Mouse (Mus musculus) left cerebral cortex, adult 2 months (tissue): Measurements from ENCODE around the gene Tifa. TPM values are rescaled to one million over a fixed set of nuclear protein-coding genes. Genes with fewer than 3 reads are reported as not detected.
"Not testable (repeated sequence)": the region's sequence is repeated elsewhere in the genome, so short reads cannot be mapped to it uniquely, and the experiment has no call there.

Experiments used
- DNase-seq, 2 experiments: peaks; one replicate each; pipeline ENCODE4 v3.0.0; 2021 to 2022; ENCODE audit warnings: low spot score in 2 of 2, mixed read lengths in 1 of 2; ENCODE audit errors: extremely low spot score in 1 of 2
- H3K27ac ChIP-seq: fragments of 200-600 bp; 2 replicates; pipeline ENCODE4 v1.8.1; 2022
- H3K4me3 ChIP-seq: fragments of 200-600 bp; 2 replicates; pipeline ENCODE4 v1.8.1; 2022
- CTCF ChIP-seq: fragments of 200-600 bp; IDR thresholded peaks from 2 replicates; pipeline ENCODE4 v1.8.1; 2022; ENCODE audit warnings: antibody characterized with exemption, mild to moderate bottlenecking, moderate library complexity
- intact Hi-C: fragments of 180-260 bp; cut with DNase I; formaldehyde crosslinking; loops from one replicate; pipeline ENCODE4 v1.15.1; 2025
- total RNA-seq, 2 experiments: library from RNA; stranded (reverse); gene quantifications; 2 replicates each; pipeline ENCODE4 v1.2.3; 2021

The Tifa gene
- total RNA-seq, 2 experiments from 2014 or later: 5.8 to 6.4 TPM

GRCm38 (mm10) chr3:127759212-127759611, 30.4 kb upstream of the Tifa start:
- DNase-seq: peak; percentile 28 to 61
- no peak overlapping the region for H3K4me3 ChIP-seq
- TF ChIP-seq CTCF: peak; percentile 62
- intact Hi-C loops: loop anchor here (1.0 to 2.0 kb wide), 2 partner anchors 124 to 134 kb away; no protein-coding TSS in a partner anchor
- no peak overlapping the region for H3K27ac ChIP-seq

- intact Hi-C loops: loop anchor here (2.0 to 5.0 kb wide), 2 partner anchors 185 to 190 kb away; no protein-coding TSS in a partner anchor
- Histone ChIP-seq H3K4me3 (no peak overlapping the region), H3K27ac (no peak overlapping the region)
- TF ChIP-seq CTCF: no peak
- DNase-seq: no peak
These were observed 27.2 kb upstream of the Tifa start for GRCm38 (mm10) chr3:127762403-127762802.

GRCm38 (mm10) chr3:127763076-127763612, 26.5 kb upstream of the Tifa start:
- no peak overlapping the region for H3K4me3 ChIP-seq
- TF ChIP-seq CTCF: peak; percentile 78
- no peak overlapping the region for H3K27ac ChIP-seq
- intact Hi-C loops: loop anchor here (2.0 to 5.0 kb wide), 2 partner anchors 184 to 190 kb away; no protein-coding TSS in a partner anchor
- peak; percentile 61 to 75 for DNase-seq

- intact Hi-C loops: loop anchor here (5.0 kb wide), 1 partner anchor 183 kb away; no protein-coding TSS in a partner anchor
- no peak overlapping the region for H3K27ac ChIP-seq
These were observed 25.1 kb upstream of the Tifa start for GRCm38 (mm10) chr3:127764541-127764940.

GRCm38 (mm10) chr3:127765971-127766370, 23.6 kb upstream of the Tifa start:
- intact Hi-C loops: no loop called here
- TF ChIP-seq CTCF: no peak
- Histone ChIP-seq H3K4me3 (no peak overlapping the region), H3K27ac (no peak overlapping the region)
- no peak for DNase-seq

More at GRCm38 (mm10) chr3:127764541-127764940, 25.1 kb upstream of the Tifa start:
- TF ChIP-seq CTCF: no peak; the same call in none of the 2 replicates
- H3K4me3 ChIP-seq: no peak overlapping the region
- no peak for DNase-seq

GRCm38 (mm10) chr3:127769146-127769545, 20.5 kb upstream of the Tifa start:
- DNase-seq: no peak
- intact Hi-C loops: no loop called here
- H3K4me3 ChIP-seq: no peak overlapping the region
- TF ChIP-seq CTCF: no peak
- no peak overlapping the region for H3K27ac ChIP-seq

- peak within 1 kb of the TSS; percentile 34 for H3K27ac ChIP-seq
- TF ChIP-seq CTCF: peak; percentile 56
- intact Hi-C loops: no loop called here
These were observed 9.5 kb upstream of the Tifa start, which contains the start of gene Alpk1 for GRCm38 (mm10) chr3:127780021-127780644. Alpk1 (minus strand) TSS chr3:127780527.

GRCm38 (mm10) chr3:127780921-127781320, 8.7 kb upstream of the Tifa start:
- DNase-seq: no peak
- no peak for TF ChIP-seq CTCF
- no peak overlapping the region for H3K27ac ChIP-seq
- intact Hi-C loops: no loop called here
- no peak overlapping the region for H3K4me3 ChIP-seq

More at GRCm38 (mm10) chr3:127780021-127780644, 9.5 kb upstream of the Tifa start, which contains the start of gene Alpk1:
- peak; percentile 23 to 42 for DNase-seq
- H3K4me3 ChIP-seq: peak within 1 kb of the TSS; percentile 44

- no peak for DNase-seq
- H3K27ac ChIP-seq: no peak overlapping the region
- TF ChIP-seq CTCF: no peak
- no peak overlapping the region for H3K4me3 ChIP-seq
- intact Hi-C loops: no loop called here
These were observed 6.7 kb upstream of the Tifa start for GRCm38 (mm10) chr3:127782921-127783320.

GRCm38 (mm10) chr3:127783680-127784079, 5.9 kb upstream of the Tifa start:
- DNase-seq, intact Hi-C loops, H3K4me3 ChIP-seq, H3K27ac ChIP-seq: not testable (repeated sequence)

GRCm38 (mm10) chr3:127787032-127787431, 2.6 kb upstream of the Tifa start:
- no peak for DNase-seq
- intact Hi-C loops: no loop called here
- no peak overlapping the region for H3K27ac ChIP-seq
- no peak overlapping the region for H3K4me3 ChIP-seq
- TF ChIP-seq CTCF: no peak

GRCm38 (mm10) chr3:127788038-127788437, 1.6 kb upstream of the Tifa start:
- Histone ChIP-seq H3K27ac (no peak overlapping the region), H3K4me3 (no peak overlapping the region)
- no peak for DNase-seq
- no peak for TF ChIP-seq CTCF
- intact Hi-C loops: no loop called here

GRCm38 (mm10) chr3:127788919-127789318, 686 bp upstream of the Tifa start:
- TF ChIP-seq CTCF: no peak
- Histone ChIP-seq H3K4me3 (peak overlapping the region; percentile 70), H3K27ac (no peak overlapping the region)
- DNase-seq: no peak
- intact Hi-C loops: no loop called here
